Mouse (Mus musculus) Patski (cell line): ENCODE results near the gene Lrp6. TPM values are rescaled to one million over a fixed set of nuclear protein-coding genes. Genes with fewer than 3 reads are reported as not detected.
A peak's percentile ranks its signal among the peaks of the same experiment; 100 is the strongest.

Experiments used
- ATAC-seq: fragments of 100-300 bp; one replicate; pipeline ENCODE4 v1.8.0; 2021
- CTCF ChIA-PET: fragments of 350-600 bp; sonication (Branson Sonifier 250); formaldehyde crosslinking; loops from one replicate; lab custom pipeline; 2022; ENCODE audit warnings: inconsistent platforms; lab: Charles Lee
- POLR2A ChIA-PET: fragments of 350-600 bp; sonication (Branson Sonifier 250); formaldehyde crosslinking; loops from one replicate; lab custom pipeline; 2022; ENCODE audit warnings: antibody characterized with exemption, inconsistent platforms; lab: Charles Lee
- DNase-seq: peaks from one replicate; pipeline ENCODE4 v3.0.0-alpha.2; 2011; ENCODE audit warnings: low read depth, low spot score
- H3K27me3 ChIP-seq: fragments of 371-371 bp; one replicate; pipeline ENCODE4 v1.5.1; 2021
- CTCF ChIP-seq: fragments of 100-300 bp; IDR thresholded peaks from one replicate; pipeline ENCODE4 v1.5.1; 2021
- in situ Hi-C: fragments of 300-500 bp; cut with MboI; formaldehyde crosslinking; loops from 3 replicates; pipeline ENCODE4 v1.11.1; 2018; ENCODE audit warnings: low pct_unique_long_range_greater_than_20kb, mixed read lengths
- polyA plus RNA-seq: library from polyadenylated mRNA; unstranded; gene quantifications from one replicate; pipeline ENCODE4 v1.2.3, GENCODE M21; 2021

Gene Lrp6
- polyA plus RNA-seq, 1 experiment from 2014 or later: 36.2 TPM

DNA sequence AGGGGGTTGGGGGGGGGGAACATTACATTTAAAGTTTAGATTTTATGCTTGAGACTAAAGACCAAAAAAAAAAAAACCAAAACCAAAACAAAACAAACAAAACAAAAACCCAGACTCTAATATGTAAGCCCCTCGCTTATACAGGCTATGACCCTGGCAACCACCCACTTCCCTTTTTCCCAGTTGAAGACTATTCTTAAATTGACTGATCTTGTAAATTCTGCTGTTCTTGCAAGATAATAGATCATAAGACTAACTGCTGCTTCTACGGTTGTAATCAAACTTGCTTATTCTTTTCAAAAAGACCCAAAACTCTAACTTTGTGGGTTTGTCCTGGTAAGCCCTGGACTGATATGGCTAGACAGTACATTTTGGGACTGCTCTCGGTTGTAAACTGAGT, 27.3 kb downstream of the Lrp6 start:
- ChIA-PET POLR2A (no interaction called here), CTCF (interaction anchor here (1.2 to 1.3 kb wide), 2 partner anchors 12 to 86 kb away, joined by 3 to 4 read pairs; no protein-coding TSS in a partner anchor)
- in situ Hi-C loops: no loop called here
- no peak for DNase-seq
- ATAC-seq: no peak
- TF ChIP-seq CTCF: no peak
- no peaks in the 10 kb centered on the region for H3K27me3 ChIP-seq

- TF ChIP-seq CTCF: no peak
- H3K27me3 ChIP-seq: no peaks in the 10 kb centered on the region
- no peak for DNase-seq
- no peak for ATAC-seq
- in situ Hi-C loops: no loop called here
- CTCF ChIA-PET: interaction anchor here (1.3 kb wide), 1 partner anchor 53 kb away, joined by 4 read pairs; no protein-coding TSS in a partner anchor
- POLR2A ChIA-PET: no interaction called here
Measured at GRCm38 (mm10) chr6:134538805-134539204, 28.0 kb downstream of the Lrp6 start.

- ChIA-PET CTCF (interaction anchor here (1.3 kb wide), 1 partner anchor 52 kb away, joined by 4 read pairs; no protein-coding TSS in a partner anchor), POLR2A (no interaction called here)
- ATAC-seq (no peak), DNase-seq (no peak)
- in situ Hi-C loops: no loop called here
- no peak for TF ChIP-seq CTCF
- H3K27me3 ChIP-seq: no peaks in the 10 kb centered on the region
Measured at GRCm38 (mm10) chr6:134537461-134538117, 29.2 kb downstream of the Lrp6 start.

DNA sequence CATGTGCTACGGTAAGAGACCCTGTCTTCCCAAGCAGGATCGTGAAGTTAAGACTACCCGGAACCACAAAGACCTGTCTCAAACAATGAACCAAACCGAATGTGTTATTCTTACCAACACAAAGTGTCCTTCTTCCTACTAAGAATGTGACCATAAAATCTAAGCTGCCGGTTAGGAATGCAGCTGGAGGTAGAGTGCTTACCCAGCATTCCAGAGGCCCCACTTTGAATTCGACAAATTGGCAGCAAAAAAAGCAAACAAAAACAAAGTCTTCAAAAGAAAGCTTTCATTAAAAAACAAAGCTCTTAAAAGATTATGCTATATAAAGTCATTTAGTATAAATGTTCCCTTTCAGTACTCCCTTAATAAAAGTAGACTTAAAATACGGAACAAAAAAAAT, 31.6 kb downstream of the Lrp6 start:
- ChIA-PET POLR2A (no interaction called here), CTCF (interaction anchor here (1.1 kb wide), 1 partner anchor 25 kb away, joined by 3 read pairs; no protein-coding TSS in a partner anchor)
- no peak for DNase-seq
- peak; percentile 79 for ATAC-seq
- H3K27me3 ChIP-seq: no peaks in the 10 kb centered on the region
- TF ChIP-seq CTCF: no peak
- in situ Hi-C loops: no loop called here

GRCm38 (mm10) chr6:134533021-134533420, 33.7 kb downstream of the Lrp6 start:
- DNase-seq (no peak), ATAC-seq (no peak)
- ChIA-PET POLR2A (no interaction called here), CTCF (interaction anchor here (1.0 to 1.6 kb wide), 2 partner anchors 9 to 12 kb away, joined by 3 read pairs; no protein-coding TSS in a partner anchor)
- in situ Hi-C loops: no loop called here
- H3K27me3 ChIP-seq: no peaks in the 10 kb centered on the region
- TF ChIP-seq CTCF: no peak

DNA sequence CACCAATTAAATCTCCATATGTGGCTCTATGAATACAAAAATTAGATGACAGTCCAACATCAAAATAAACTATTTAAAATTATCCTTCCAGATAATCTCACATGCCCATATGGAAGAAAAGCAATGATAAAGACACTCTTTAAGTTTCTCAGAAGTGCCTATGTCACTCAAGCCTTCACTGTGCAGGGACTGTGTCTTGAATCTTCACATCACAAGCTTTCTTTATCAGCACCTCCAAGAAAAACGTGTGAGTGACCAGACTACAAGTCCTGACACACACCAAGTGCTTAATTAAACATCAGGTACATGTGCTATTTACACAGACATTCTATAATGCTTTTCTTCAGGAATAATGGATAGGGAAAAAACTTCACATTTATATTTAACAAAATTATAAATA, 34.8 kb downstream of the Lrp6 start:
- no peak for DNase-seq
- no peak for ATAC-seq
- in situ Hi-C loops: no loop called here
- ChIA-PET POLR2A (interaction anchor here (0.5 kb wide), 1 partner anchor 454 kb away, joined by 4 read pairs; no protein-coding TSS in a partner anchor), CTCF (interaction anchor here (1.0 to 1.6 kb wide), 2 partner anchors 10 to 11 kb away, joined by 3 read pairs; no protein-coding TSS in a partner anchor)
- no peak for TF ChIP-seq CTCF
- no peaks in the 10 kb centered on the region for H3K27me3 ChIP-seq

- POLR2A ChIA-PET: interaction anchor here (1.1 kb wide), 1 partner anchor 8 kb away, joined by 3 read pairs; no protein-coding TSS in a partner anchor
- CTCF ChIA-PET: interaction anchor here (1.2 to 1.9 kb wide), 2 partner anchors 13 to 20 kb away, joined by 4 read pairs; no protein-coding TSS in a partner anchor
- in situ Hi-C loops: no loop called here
Measured at GRCm38 (mm10) chr6:134529340-134529739, 37.4 kb downstream of the Lrp6 start.

DNA sequence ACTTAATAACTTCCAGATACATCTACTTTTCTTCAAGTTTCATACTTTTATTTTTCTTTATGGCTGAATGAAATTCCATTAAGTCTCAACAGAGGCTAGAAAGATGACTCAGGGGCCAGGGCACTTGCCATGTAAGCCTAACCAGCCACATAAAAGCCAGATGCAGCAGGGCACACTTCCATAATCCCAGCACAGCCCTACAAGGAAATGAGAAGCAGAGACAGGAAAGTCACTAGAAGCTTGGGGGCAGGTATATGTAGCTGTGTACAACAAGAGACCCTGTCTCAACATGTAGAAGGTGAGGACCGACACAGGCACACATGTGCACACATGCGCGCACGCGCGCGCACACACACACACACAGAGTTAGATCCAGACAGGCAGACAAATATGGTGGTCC, 38.4 kb downstream of the Lrp6 start:
- in situ Hi-C loops: no loop called here
- CTCF ChIA-PET: interaction anchor here (1.3 to 1.9 kb wide), 2 partner anchors 14 to 19 kb away, joined by 3 to 4 read pairs; no protein-coding TSS in a partner anchor
- no peak for TF ChIP-seq CTCF
- DNase-seq (no peak), ATAC-seq (peak; percentile 89)
- no peaks in the 10 kb centered on the region for H3K27me3 ChIP-seq
- POLR2A ChIA-PET: no interaction called here

More at GRCm38 (mm10) chr6:134529340-134529739, 37.4 kb downstream of the Lrp6 start:
- H3K27me3 ChIP-seq: no peaks in the 10 kb centered on the region
- ATAC-seq: no peak
- no peak for TF ChIP-seq CTCF
- no peak for DNase-seq

DNA sequence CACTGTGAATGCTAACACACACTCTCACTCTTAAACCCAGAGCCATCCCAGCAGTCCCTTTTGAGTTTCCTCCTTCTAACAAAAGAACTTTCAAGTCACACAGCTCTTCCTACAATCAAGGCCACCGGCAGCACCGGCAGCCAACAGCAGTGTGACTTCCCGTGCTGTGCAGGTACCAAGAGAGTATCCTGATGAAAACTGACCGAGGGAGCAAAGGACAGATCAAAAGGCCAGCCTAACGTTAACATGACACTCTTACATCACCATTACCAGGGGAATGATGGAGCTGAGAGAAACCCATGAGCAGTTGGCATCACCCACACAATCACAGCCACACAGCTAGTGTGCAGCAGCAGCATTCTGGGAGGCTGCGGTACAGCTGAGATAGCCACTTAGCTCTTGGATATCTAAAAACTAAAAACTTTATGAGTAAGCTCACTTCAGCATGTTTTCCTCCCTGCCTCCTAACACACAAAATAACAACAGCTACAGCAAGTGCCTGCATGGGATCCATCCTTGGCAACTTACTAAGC, 39.1 kb downstream of the Lrp6 start:
- H3K27me3 ChIP-seq: no peaks in the 10 kb centered on the region
- in situ Hi-C loops: no loop called here
- CTCF ChIA-PET: interaction anchor here (1.3 to 1.9 kb wide), 2 partner anchors 15 to 18 kb away, joined by 3 to 4 read pairs; no protein-coding TSS in a partner anchor
- DNase-seq: no peak
- TF ChIP-seq CTCF: no peak
- POLR2A ChIA-PET: no interaction called here
- ATAC-seq: no peak

- TF ChIP-seq CTCF: no peak
- POLR2A ChIA-PET: no interaction called here
- no peak for DNase-seq
Measured at GRCm38 (mm10) chr6:134526821-134527595, 39.8 kb downstream of the Lrp6 start.

More at GRCm38 (mm10) chr6:134526821-134527595, 39.8 kb downstream of the Lrp6 start:
- no peaks in the 10 kb centered on the region for H3K27me3 ChIP-seq
- in situ Hi-C loops: no loop called here
- CTCF ChIA-PET: interaction anchor here (1.3 kb wide), 2 partner anchors 15 to 18 kb away, joined by 3 read pairs; no protein-coding TSS in a partner anchor
- no peak for ATAC-seq
